Mouse (Mus musculus): ENCODE results near the gene Unc13a. TPM values are rescaled to one million over a fixed set of nuclear protein-coding genes. Genes with fewer than 3 reads are reported as not detected.

Unc13a gene
- polyA plus RNA-seq, 1 experiment from 2014 or later, result 20.6 TPM

DNA sequence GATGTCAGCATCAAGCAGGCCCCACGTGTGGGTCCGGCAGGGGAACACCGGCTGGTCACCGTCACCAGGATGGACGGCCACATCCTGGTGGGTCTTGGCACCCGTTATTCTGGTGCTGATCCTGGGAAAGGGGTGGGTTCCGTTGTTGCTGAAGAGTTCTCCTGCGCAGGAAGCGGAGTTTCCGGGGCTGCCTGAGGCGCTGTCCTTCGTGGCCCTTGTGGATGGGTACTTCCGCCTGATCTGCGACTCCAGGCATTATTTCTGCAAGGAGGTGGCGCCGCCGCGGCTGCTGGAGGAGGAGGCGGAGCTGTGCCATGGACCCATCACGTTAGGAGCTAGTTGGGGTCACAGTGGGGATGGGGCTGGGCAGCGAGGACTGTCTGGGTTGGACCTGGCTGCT is 8.9 kb upstream of the Unc13a start:
- Histone ChIP-seq H3K9ac (replicated peaks; ENCODE audit: low read depth, low read length) (no peak overlapping the region), H3K27ac (ENCODE audit: low read depth, low read length) (no peak overlapping the region), H3K4me2 (ENCODE audit: low read depth, low read length) (no peak overlapping the region), H3K36me3 (ENCODE audit: control insufficient read depth, insufficient read depth, low read length) (no peaks in the 10 kb centered on the region), H3K4me3 (ENCODE audit: low read depth, low read length) (no peak overlapping the region), H3K9me3 (ENCODE audit: control insufficient read depth, low read length) (no peaks in the 10 kb centered on the region), H3K27me3 (ENCODE audit: control insufficient read depth, insufficient read depth, low read length) (peaks cover 72% of the 10 kb centered on the region), H3K4me1 (ENCODE audit: control insufficient read depth, insufficient read depth, low read length) (peaks cover 2% of the 10 kb centered on the region; the same call in 1 of the 2 replicates)
- WGBS, result 7% methylated on average over 21 of the region's 21 CpGs
- ATAC-seq (ENCODE audit: low read depth), result no peak

DNA sequence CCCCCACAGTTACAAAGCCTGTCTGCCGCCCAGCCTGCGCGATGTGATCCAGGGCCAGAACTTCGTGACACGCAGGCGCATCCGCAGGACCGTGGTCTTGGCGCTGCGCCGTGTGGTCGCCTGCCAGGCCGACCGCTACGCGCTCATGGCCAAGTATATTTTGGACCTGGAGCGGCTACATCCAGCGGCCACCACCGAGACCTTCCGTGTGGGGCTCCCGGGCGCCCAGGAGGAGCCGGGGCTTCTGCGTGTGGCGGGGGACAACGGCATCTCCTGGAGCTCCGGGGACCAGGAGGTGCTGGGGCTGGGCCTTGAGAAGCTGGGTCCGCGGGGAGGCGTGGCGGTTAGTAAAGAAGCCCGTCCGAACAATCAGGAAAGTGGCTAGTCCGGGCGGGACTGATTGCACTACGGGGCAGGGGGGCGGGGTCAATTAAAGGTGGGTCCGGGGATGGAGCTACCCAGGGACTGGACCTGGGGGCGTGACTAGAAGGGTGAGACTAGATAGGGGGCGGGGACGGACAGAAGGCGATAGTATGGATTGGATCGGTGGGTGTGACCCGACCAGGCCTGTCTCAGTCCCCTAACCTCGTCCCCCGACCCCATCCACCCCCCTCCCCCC is 8.1 kb upstream of the Unc13a start:
- 7% methylated on average over 46 of the region's 46 CpGs for WGBS
- H3K4me2 ChIP-seq (ENCODE audit: low read depth, low read length), result peak overlapping the region; percentile 44
- no peaks in the 10 kb centered on the region for H3K36me3 ChIP-seq (ENCODE audit: control insufficient read depth, insufficient read depth, low read length)
- peak overlapping the region; percentile 23 for H3K4me3 ChIP-seq (ENCODE audit: low read depth, low read length)
- ATAC-seq (ENCODE audit: low read depth), result no peak
- peaks cover 66% of the 10 kb centered on the region for H3K27me3 ChIP-seq (ENCODE audit: control insufficient read depth, insufficient read depth, low read length)
- peaks cover 2% of the 10 kb centered on the region; the same call in 1 of the 2 replicates for H3K4me1 ChIP-seq (ENCODE audit: control insufficient read depth, insufficient read depth, low read length)
- no peaks in the 10 kb centered on the region for H3K9me3 ChIP-seq (ENCODE audit: control insufficient read depth, low read length)
- H3K9ac ChIP-seq (replicated peaks; ENCODE audit: low read depth, low read length), result peak overlapping the region; percentile 28; the same call in 1 of the 2 replicates
- H3K27ac ChIP-seq (ENCODE audit: low read depth, low read length), result no peak overlapping the region

DNA sequence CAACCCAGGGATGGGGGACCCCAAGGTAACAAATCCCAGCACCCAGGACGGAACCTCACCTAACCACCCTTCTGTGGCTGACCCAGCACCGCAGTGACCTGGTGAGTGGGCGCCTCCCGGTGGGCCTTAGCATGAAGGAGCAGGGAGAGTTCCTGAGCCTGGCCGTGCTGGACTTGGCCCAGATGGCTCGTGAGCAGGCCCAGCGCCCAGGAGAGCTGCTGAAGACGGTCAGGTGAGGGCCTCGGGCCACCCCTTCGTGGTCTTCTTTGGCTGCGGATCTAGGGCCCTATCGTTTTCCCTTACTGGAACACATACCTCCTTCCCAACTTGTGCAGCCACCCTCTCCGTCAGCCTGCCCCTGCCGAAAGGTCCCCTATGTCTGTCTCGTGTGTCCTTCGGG is 7.6 kb upstream of the Unc13a start:
- no peak overlapping the region for H3K27ac ChIP-seq (ENCODE audit: low read depth, low read length)
- H3K36me3 ChIP-seq (ENCODE audit: control insufficient read depth, insufficient read depth, low read length), result no peaks in the 10 kb centered on the region
- H3K4me3 ChIP-seq (ENCODE audit: low read depth, low read length), result peak overlapping the region; percentile 23; the same call in 1 of the 2 replicates
- peaks cover 2% of the 10 kb centered on the region; the same call in 1 of the 2 replicates for H3K4me1 ChIP-seq (ENCODE audit: control insufficient read depth, insufficient read depth, low read length)
- no peak overlapping the region for H3K9ac ChIP-seq (replicated peaks; ENCODE audit: low read depth, low read length)
- H3K27me3 ChIP-seq (ENCODE audit: control insufficient read depth, insufficient read depth, low read length), result peaks cover 63% of the 10 kb centered on the region
- no peak for ATAC-seq (ENCODE audit: low read depth)
- H3K4me2 ChIP-seq (ENCODE audit: low read depth, low read length), result peak overlapping the region; percentile 44
- H3K9me3 ChIP-seq (ENCODE audit: control insufficient read depth, low read length), result no peaks in the 10 kb centered on the region
- WGBS, result 15% methylated on average over 16 of the region's 16 CpGs

DNA sequence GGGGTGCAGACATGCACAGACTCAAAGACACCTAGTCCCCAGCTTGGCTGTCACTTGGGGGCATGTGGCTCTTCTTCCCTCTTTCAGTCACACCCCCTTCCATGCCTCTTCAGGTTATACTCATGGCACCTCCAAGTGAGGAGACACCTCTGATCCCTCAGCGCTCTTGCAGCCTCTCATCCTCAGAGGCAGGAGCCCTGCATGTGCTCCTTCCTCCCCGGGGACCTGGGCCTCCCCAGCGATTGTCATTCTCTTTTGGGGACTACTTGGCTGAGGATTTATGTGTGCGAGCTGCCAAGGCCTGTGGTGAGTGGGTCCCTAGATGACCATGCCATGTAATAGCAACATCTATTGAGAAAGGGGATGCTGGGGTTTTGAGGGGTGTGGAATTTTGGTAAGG is 6.7 kb upstream of the Unc13a start:
- Histone ChIP-seq H3K4me1 (ENCODE audit: control insufficient read depth, insufficient read depth, low read length) (peaks cover 2% of the 10 kb centered on the region; the same call in 1 of the 2 replicates), H3K9me3 (ENCODE audit: control insufficient read depth, low read length) (no peaks in the 10 kb centered on the region), H3K36me3 (ENCODE audit: control insufficient read depth, insufficient read depth, low read length) (no peaks in the 10 kb centered on the region), H3K4me3 (ENCODE audit: low read depth, low read length) (no peak overlapping the region), H3K27me3 (ENCODE audit: control insufficient read depth, insufficient read depth, low read length) (peaks cover 54% of the 10 kb centered on the region), H3K4me2 (ENCODE audit: low read depth, low read length) (no peak overlapping the region), H3K9ac (replicated peaks; ENCODE audit: low read depth, low read length) (no peak overlapping the region), H3K27ac (ENCODE audit: low read depth, low read length) (no peak overlapping the region)
- WGBS, result 62% methylated on average over 4 of the region's 4 CpGs
- ATAC-seq (ENCODE audit: low read depth), result no peak

DNA sequence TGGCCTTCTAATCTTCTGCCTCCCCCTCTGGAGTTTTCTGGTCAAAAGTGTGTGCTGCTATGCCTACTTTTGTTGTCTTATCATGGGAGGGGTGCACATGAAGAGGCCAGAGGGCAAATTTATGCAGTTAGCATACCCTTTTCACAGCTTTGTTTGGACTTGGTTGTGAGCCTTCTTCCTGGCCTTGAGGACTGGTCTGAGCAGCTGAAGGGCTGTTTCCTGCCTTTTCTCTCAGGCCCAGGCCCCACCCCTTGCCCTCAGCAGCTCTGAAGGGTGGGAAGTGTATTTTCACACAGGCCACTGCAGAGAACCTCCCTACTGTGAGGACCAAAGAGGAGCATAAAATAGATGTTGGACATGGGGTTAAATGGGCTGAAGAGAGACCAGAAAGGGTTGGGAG is 6.0 kb upstream of the Unc13a start:
- Histone ChIP-seq H3K4me2 (ENCODE audit: low read depth, low read length) (no peak overlapping the region), H3K27ac (ENCODE audit: low read depth, low read length) (no peak overlapping the region), H3K9ac (replicated peaks; ENCODE audit: low read depth, low read length) (no peak overlapping the region), H3K4me3 (ENCODE audit: low read depth, low read length) (no peak overlapping the region), H3K9me3 (ENCODE audit: control insufficient read depth, low read length) (no peaks in the 10 kb centered on the region), H3K27me3 (ENCODE audit: control insufficient read depth, insufficient read depth, low read length) (peaks cover 47% of the 10 kb centered on the region), H3K36me3 (ENCODE audit: control insufficient read depth, insufficient read depth, low read length) (no peaks in the 10 kb centered on the region), H3K4me1 (ENCODE audit: control insufficient read depth, insufficient read depth, low read length) (peaks cover 2% of the 10 kb centered on the region; the same call in 1 of the 2 replicates)
- no peak for ATAC-seq (ENCODE audit: low read depth)

DNA sequence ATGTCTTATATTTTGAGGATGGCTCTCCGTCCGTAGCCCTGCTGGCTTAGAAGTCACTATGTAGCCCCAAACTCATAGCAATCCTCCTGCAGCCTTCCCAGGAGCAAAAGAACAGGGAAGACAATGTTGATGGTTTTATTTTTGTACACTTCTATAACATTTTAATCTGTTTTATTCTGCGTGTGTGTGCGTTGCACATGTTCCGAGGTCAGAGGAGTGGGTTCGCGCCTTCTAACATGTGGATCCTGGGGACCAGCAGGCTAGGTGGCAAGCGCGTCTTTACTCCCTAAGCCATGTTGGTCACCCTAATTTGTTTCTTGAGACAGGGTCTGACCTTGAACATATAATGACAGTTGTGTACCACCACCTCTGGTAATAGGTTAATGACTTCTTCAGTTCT is 5.2 kb upstream of the Unc13a start:
- H3K4me3 ChIP-seq (ENCODE audit: low read depth, low read length), result peak overlapping the region; percentile 63
- no peak for ATAC-seq (ENCODE audit: low read depth)
- H3K9me3 ChIP-seq (ENCODE audit: control insufficient read depth, low read length), result no peaks in the 10 kb centered on the region
- peak overlapping the region; percentile 78; the same call in 1 of the 2 replicates for H3K4me2 ChIP-seq (ENCODE audit: low read depth, low read length)
- no peak overlapping the region for H3K27ac ChIP-seq (ENCODE audit: low read depth, low read length)
- H3K36me3 ChIP-seq (ENCODE audit: control insufficient read depth, insufficient read depth, low read length), result no peaks in the 10 kb centered on the region
- 53% methylated on average over 9 of the region's 9 CpGs for WGBS
- H3K9ac ChIP-seq (replicated peaks; ENCODE audit: low read depth, low read length), result no peak overlapping the region
- H3K27me3 ChIP-seq (ENCODE audit: control insufficient read depth, insufficient read depth, low read length), result peaks cover 40% of the 10 kb centered on the region
- H3K4me1 ChIP-seq (ENCODE audit: control insufficient read depth, insufficient read depth, low read length), result peaks cover 5% of the 10 kb centered on the region; the same call in 1 of the 2 replicates

DNA sequence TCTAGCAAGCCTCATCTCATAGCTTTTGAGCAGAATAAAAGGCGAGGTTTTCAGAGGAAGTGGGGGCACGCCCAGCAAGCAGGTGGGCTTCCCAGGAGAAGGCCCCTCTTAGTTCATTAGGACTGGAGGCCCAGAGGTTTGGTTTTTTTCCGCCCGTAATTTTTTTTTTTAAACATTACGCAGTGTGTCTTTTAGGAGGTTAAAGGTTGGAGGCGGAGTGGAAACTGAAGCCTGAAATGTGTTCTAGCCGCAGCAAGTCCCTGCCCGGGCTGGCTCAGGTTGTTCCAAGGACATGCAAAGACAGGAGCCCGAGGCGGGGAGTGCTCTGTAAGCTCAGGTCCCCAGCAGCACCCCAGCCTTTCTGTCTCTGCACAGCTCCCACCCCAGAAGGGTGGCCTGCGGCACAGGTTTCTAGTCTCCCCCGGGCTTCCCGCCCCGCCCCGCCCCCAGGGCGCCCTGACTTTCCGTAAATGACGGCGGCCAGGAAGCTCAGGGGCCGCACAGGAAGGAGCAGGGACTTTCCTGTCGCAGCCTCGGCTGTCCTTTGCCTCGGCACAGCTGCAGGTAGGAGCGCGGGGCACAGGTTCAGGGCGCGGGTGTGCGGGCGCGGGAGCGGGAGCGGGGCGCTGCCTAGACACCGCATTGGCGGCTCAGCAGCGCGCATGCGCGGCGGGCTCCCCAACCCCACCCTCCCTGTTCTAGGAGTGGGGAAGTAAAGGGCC is 4.6 kb upstream of the Unc13a start, which contains the start of gene Jak3:
TSS of gene Jak3 (plus strand) at position 277 of the 722 bp plus-strand sequence.
- Histone ChIP-seq H3K27me3 (ENCODE audit: control insufficient read depth, insufficient read depth, low read length) (peaks cover 33% of the 10 kb centered on the region), H3K4me3 (ENCODE audit: low read depth, low read length) (peak within 1 kb of the TSS; percentile 63), H3K9ac (replicated peaks; ENCODE audit: low read depth, low read length) (peak within 1 kb of the TSS; percentile 73), H3K9me3 (ENCODE audit: control insufficient read depth, low read length) (no peaks in the 10 kb centered on the region), H3K4me2 (ENCODE audit: low read depth, low read length) (peak within 1 kb of the TSS; percentile 78), H3K27ac (ENCODE audit: low read depth, low read length) (peak within 1 kb of the TSS; percentile 62), H3K36me3 (ENCODE audit: control insufficient read depth, insufficient read depth, low read length) (no peaks in the 10 kb centered on the region), H3K4me1 (ENCODE audit: control insufficient read depth, insufficient read depth, low read length) (peaks cover 6% of the 10 kb centered on the region; the same call in 1 of the 2 replicates)
- ATAC-seq (ENCODE audit: low read depth), result peak; percentile 57
- 2% methylated on average over 40 of the region's 40 CpGs for WGBS

DNA sequence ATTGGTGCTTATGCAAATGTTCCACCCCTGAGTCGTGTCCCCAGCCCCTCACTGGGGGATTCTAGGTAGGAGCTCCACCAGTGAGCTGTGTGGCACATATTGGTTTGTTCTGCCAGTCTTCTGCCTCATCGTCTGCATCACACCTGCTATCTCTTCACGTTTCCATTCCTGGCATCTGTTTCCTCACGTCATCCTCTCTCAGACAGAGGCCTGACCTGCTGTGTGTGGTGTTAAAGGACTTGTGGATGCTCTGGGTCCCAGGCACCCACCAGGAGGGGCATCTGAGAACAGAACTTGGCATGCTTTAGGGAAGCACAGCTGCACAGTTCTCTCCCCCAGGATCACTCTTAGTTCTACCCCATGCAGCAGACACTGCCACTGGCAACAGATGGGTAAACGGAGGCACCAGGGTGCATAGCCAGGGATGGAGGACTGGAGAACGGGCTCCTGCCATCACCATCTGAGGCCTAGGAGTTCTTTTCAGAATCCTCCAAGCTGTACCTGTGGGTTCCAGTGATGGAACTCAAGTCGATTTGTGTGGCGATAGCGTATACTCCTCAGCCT is 4.0 kb upstream of the Unc13a start:
- no peak overlapping the region for H3K27ac ChIP-seq (ENCODE audit: low read depth, low read length)

DNA sequence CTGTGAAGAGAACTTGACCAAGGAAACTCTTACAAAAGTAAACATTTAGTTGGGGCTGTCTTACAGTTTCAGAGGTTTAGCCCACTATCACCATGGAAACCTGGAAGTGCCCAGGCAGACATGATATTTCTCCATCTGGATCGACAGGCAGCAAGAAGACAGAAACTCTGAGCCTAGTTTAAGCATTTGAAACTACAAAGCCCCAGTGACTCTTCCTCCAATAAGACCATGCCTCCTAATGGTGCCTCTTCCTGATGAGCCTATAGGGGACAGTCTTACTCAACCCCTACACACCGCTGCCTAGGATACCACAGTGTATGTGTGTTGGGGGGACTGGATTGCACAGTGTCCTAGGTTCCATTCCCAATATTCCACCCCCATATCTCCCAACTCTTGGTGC is 2.5 kb upstream of the Unc13a start:
- Histone ChIP-seq H3K9me3 (ENCODE audit: control insufficient read depth, low read length) (no peaks in the 10 kb centered on the region), H3K4me2 (ENCODE audit: low read depth, low read length) (no peak overlapping the region), H3K4me1 (ENCODE audit: control insufficient read depth, insufficient read depth, low read length) (peaks cover 10% of the 10 kb centered on the region; the same call in 1 of the 2 replicates), H3K27me3 (ENCODE audit: control insufficient read depth, insufficient read depth, low read length) (peaks cover 17% of the 10 kb centered on the region), H3K36me3 (ENCODE audit: control insufficient read depth, insufficient read depth, low read length) (no peaks in the 10 kb centered on the region), H3K4me3 (ENCODE audit: low read depth, low read length) (no peak overlapping the region), H3K27ac (ENCODE audit: low read depth, low read length) (no peak overlapping the region), H3K9ac (replicated peaks; ENCODE audit: low read depth, low read length) (no peak overlapping the region)
- 75% methylated on average over 2 of the region's 2 CpGs for WGBS
- no peak for ATAC-seq (ENCODE audit: low read depth)

More for the DNA sequence above, 4.0 kb upstream of the Unc13a start:
- peaks cover 6% of the 10 kb centered on the region; the same call in 1 of the 2 replicates for H3K4me1 ChIP-seq (ENCODE audit: control insufficient read depth, insufficient read depth, low read length)
- H3K36me3 ChIP-seq (ENCODE audit: control insufficient read depth, insufficient read depth, low read length), result no peaks in the 10 kb centered on the region
- H3K9ac ChIP-seq (replicated peaks; ENCODE audit: low read depth, low read length), result peak overlapping the region; percentile 73
- ATAC-seq (ENCODE audit: low read depth), result no peak
- peaks cover 27% of the 10 kb centered on the region for H3K27me3 ChIP-seq (ENCODE audit: control insufficient read depth, insufficient read depth, low read length)
- H3K9me3 ChIP-seq (ENCODE audit: control insufficient read depth, low read length), result no peaks in the 10 kb centered on the region
- peak overlapping the region; percentile 63 for H3K4me3 ChIP-seq (ENCODE audit: low read depth, low read length)
- WGBS, result 27% methylated on average over 9 of the region's 9 CpGs
- H3K4me2 ChIP-seq (ENCODE audit: low read depth, low read length), result peak overlapping the region; percentile 78
